Mouse (Mus musculus) lung, adult 10 weeks (tissue): ENCODE data around the gene Nars2. TPM values are rescaled to one million over a fixed set of nuclear protein-coding genes. Genes with fewer than 3 reads are reported as not detected.

Experiments used
- polyA plus RNA-seq: library from polyadenylated mRNA; stranded (reverse); fragments of 350-450 nt; fragmentation: Illumina TruSeq; extraction: RNeasy Lipid Tissue Mini Kit (QIAGEN cat#74804); gene quantifications from one replicate; pipeline ENCODE4 v1.2.3, GENCODE M21; 2014; ENCODE audit warnings: low read depth, low replicate concordance; ENCODE audit not compliant: insufficient read depth

Gene Nars2
- 3.8 TPM for polyA plus RNA-seq

DNA sequence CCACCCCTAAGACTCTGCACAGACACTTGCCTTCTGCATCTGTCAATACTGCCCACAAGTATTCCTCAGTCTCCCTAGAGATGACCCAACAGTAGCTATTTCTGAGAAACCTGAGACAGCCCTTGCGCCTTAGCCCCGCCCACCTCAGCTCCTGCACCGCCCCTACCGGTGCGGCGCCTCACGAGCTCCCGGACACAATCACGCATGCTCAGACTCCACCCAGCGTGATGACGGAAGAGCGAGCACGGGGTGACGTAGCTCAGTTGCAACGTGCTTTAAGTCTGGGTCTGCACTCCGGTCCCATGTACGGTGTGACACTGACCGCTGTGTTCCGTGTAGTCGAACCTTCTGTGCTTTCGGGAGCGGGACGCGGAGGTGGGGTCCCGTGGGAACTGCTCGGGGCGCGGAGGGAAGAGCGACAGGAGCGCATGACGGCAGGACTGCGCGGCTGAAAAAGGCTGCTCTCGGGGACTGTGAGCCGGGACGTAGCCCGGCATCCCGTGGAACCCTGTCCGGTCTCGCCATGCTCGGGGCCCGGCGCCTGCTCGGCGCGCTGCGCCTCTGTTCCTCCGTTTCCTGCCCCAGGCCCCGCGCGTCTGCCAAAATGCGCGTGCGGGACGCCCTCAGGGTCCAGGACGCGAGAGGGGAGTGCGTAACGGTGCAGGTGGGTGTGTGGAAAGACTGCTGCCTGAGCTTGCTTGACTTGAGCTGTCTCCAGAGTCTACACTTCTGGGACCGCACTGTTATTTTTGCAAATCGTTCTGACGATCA is at the start of gene Nars2:
TSS of gene Nars2 (plus strand) at position 225 of the 771 bp plus-strand sequence.

DNA sequence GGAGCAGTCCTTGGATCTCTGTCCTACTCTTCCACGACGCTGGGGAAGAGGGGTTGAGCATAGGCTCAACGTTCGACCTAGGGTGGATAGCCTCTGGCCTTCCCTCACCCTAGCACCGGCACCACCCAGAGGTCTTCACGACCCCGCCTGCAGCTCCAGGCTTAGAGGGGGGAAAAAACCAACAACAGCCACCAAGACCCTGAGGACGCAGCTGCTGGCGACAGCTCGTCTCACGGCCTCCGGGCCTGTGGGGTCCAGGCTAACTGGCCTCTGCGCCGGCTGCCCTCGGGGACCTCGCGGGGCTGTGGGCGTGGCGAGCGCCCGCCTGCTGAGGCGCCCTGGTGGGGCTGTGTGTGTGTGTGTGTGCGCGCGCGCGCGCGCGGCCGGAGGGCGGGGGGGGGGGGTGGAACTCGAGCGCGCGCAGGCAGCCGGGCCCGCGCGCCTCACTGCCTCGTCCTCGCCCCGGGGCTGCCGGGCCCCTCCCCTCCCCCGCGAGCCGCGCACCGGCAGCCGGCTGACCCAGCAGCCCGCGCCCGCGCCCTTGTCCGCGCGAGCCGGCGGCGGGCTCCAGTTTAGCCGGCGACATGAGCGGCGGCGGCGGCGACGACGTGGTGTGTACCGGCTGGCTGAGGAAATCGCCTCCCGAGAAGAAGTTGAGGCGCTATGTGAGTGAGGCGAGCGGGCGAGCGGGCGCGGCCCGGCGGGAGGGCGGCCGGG is 130.1 kb downstream of the Nars2 start, which contains the start of gene Gab2:
TSS of gene Gab2 (plus strand) at position 345 of the 717 bp plus-strand sequence.

Other genes starting within 250 kb of the Nars2 start
- gene Gab2, start 130.1 kb downstream of the Nars2 start, polyA plus RNA-seq = 7.6 TPM